Mouse (Mus musculus) intestine, embryonic 16.5 days (tissue): ENCODE data around the gene Mdc1. TPM values are rescaled to one million over a fixed set of nuclear protein-coding genes. Genes with fewer than 3 reads are reported as not detected.

Source experiments
- ATAC-seq: fragments of 200-750 bp; cut with Nextera tagmentation; 2 replicates; pipeline ENCODE4 v1.8.0; 2017; ENCODE audit warnings: moderate TSS enrichment, moderate library complexity
- H3K27ac ChIP-seq: fragments of 300-500 bp; sonication (generic); 2 replicates; pipeline ENCODE4 v1.5.1; 2014; ENCODE audit warnings: mild to moderate bottlenecking, low read length
- H3K27me3 ChIP-seq: fragments of 300-500 bp; sonication (generic); replicated peaks from 2 replicates; pipeline ENCODE4 v1.6.1; 2014; ENCODE audit warnings: low read length, control low read depth, mixed read lengths; ENCODE audit not compliant: control insufficient read depth, insufficient read depth
- H3K36me3 ChIP-seq: fragments of 300-500 bp; sonication (generic); 2 replicates; pipeline ENCODE4 v1.6.1; 2014; ENCODE audit warnings: low read length, control low read depth; ENCODE audit not compliant: control insufficient read depth, insufficient read depth
- H3K4me1 ChIP-seq: fragments of 300-500 bp; sonication (generic); 2 replicates; pipeline ENCODE4 v1.6.1; 2014; ENCODE audit warnings: low read length, control low read depth, mixed read lengths; ENCODE audit not compliant: control insufficient read depth, insufficient read depth
- H3K4me2 ChIP-seq: fragments of 300-500 bp; sonication (generic); 2 replicates; pipeline ENCODE4 v1.6.1; 2014; ENCODE audit warnings: low read depth, low read length, control low read depth
- H3K4me3 ChIP-seq: fragments of 300-500 bp; sonication (generic); 2 replicates; pipeline ENCODE4 v1.5.1; 2014; ENCODE audit warnings: mild to moderate bottlenecking, low read length
- H3K9ac ChIP-seq: fragments of 300-500 bp; sonication (generic); 2 replicates; pipeline ENCODE4 v1.6.1; 2014; ENCODE audit warnings: low read depth, low read length
- H3K9me3 ChIP-seq: fragments of 300-500 bp; sonication (generic); 2 replicates; pipeline ENCODE4 v1.6.1; 2016; ENCODE audit warnings: low read length, control low read depth; ENCODE audit not compliant: control insufficient read depth
- WGBS: fragments of 180-500 bp; shearing (Covaris S2); extraction: QIAGEN DNeasy Blood & Tissue Kit; methylation state at CpG from one replicate; pipeline ENCODE4 v1.1.7; 2014; 5-methylcytosine and 5-hydroxymethylcytosine counted together
- polyA plus RNA-seq: library from polyadenylated mRNA; unstranded; fragments of >200 nt; fragmentation: Nextera tagmentation; extraction: Ambion mirVana; gene quantifications from 2 replicates; pipeline ENCODE4 v1.2.1, GENCODE M21; 2015

Mdc1 gene
- polyA plus RNA-seq = 10.0 and 11.8 TPM in 2 replicates

DNA sequence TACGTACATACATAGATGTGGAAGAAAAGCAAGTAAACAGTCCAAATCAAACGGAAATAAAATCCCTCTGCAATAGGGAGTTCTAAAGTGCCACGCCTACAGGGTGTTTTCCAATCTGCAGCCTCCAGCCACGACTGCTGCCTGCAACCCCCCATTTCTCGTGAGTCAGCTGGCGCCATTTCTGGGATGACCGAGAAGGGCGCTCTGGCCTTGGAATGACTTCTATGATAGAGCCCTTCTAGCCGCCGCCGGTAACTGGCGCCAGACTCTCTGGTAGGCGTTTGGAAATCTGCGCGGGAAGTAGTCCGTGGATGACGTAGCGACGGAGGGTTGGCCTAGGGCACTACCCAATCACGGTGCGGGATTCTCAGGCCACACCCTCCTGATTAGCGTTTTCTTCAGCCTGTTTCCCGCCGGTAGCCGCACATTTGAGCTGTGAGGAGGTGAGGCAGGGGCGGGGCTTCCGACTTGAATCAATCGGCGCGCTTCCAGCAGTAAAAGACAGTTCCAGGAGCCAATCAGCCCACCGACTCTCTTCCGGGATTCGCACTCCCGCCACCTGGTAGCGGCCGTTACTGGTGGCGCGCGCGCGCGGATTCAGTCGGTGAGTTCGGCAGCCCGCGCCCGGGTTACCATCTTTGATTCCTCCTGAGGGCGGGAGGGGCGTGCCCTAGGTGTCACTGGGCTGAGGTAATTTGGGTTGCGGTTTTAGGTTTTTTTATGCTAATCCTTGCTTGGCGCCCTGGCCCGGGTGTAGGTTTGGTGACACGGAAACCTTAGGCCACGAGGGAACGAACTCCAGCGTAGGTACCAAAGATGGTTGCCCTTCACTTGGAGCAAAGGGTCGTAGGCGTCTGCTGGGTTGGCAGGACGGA, at the start of gene Mdc1:
Gene Mdc1, plus strand, starts transcription at position 440 of the 875 bp plus-strand sequence.
- peak within 1 kb of the TSS; percentile 68 for H3K4me3 ChIP-seq
- peak within 1 kb of the TSS; percentile 74 for H3K9ac ChIP-seq
- H3K36me3 ChIP-seq = peaks cover 7% of the 10 kb centered on the region; the same call in 1 of the 2 replicates
- no peaks in the 10 kb centered on the region for H3K9me3 ChIP-seq
- under 1% methylated on average over 59 of the region's 59 CpGs for WGBS
- ATAC-seq = peak; percentile 90
- H3K27me3 ChIP-seq = no peaks in the 10 kb centered on the region
- H3K4me2 ChIP-seq = peak within 1 kb of the TSS; percentile 69
- peaks cover 3% of the 10 kb centered on the region for H3K4me1 ChIP-seq
- peak within 1 kb of the TSS; percentile 87 for H3K27ac ChIP-seq

GRCm38 (mm10) chr17:35792837-35793236, 48.5 kb upstream of the Mdc1 start:
- no peaks in the 10 kb centered on the region for H3K4me1 ChIP-seq
- no peaks in the 10 kb centered on the region for H3K36me3 ChIP-seq
- H3K4me2 ChIP-seq = no peak overlapping the region
- no peaks in the 10 kb centered on the region for H3K27me3 ChIP-seq
- H3K9me3 ChIP-seq = no peaks in the 10 kb centered on the region
- no peak for ATAC-seq
- 79% methylated on average over 2 of the region's 2 CpGs for WGBS
- no peak overlapping the region for H3K4me3 ChIP-seq
- H3K27ac ChIP-seq = no peak overlapping the region
- H3K9ac ChIP-seq = no peak overlapping the region

DNA sequence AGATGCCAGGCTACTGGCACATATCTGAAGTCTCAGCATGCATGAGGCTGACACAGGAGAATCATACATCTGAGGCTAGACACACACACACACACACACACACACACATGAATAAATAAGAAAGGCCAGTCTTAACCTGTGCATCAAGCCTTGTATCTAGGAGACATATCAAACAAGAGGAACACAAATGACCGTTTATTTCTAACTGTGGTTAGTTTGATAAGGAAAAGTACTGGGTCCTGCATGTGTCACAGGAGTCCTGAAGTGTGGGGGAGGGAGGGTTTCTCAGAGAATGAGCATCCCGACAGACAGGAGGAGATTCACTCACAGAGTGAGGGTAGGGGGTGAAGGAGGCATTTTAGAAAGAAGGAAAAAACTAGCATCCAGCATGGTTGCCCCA, 46.2 kb upstream of the Mdc1 start:
- Histone ChIP-seq H3K9me3 (no peaks in the 10 kb centered on the region), H3K4me2 (no peak overlapping the region), H3K27me3 (no peaks in the 10 kb centered on the region), H3K27ac (no peak overlapping the region), H3K9ac (no peak overlapping the region), H3K4me3 (no peak overlapping the region), H3K4me1 (no peaks in the 10 kb centered on the region), H3K36me3 (no peaks in the 10 kb centered on the region)
- ATAC-seq = no peak
- 46% methylated on average over 2 of the region's 2 CpGs for WGBS

DNA sequence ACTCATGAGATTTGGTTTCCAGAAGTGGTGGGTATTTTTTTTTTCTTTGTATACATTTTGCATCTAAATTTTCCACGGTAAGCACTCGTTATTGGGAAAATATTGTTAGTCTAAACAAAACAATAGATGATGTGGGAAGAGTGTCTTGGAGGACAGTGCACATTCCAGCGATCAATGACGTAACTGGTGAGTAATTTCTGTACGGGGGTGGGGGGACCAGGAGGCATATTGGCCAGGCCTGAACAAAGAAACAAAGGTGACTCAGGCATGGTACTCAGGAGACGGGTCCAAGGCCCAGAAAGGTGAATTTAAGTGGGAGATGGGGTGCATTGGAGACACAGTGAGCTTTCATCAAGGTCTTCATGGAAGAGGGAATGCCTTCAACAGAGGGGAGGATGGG, 45.7 kb upstream of the Mdc1 start:
- WGBS = 62% methylated on average over 6 of the region's 6 CpGs
- no peaks in the 10 kb centered on the region for H3K36me3 ChIP-seq
- no peaks in the 10 kb centered on the region for H3K4me1 ChIP-seq
- ATAC-seq = no peak
- no peak overlapping the region for H3K27ac ChIP-seq
- H3K9me3 ChIP-seq = no peaks in the 10 kb centered on the region
- no peak overlapping the region for H3K4me2 ChIP-seq
- no peaks in the 10 kb centered on the region for H3K27me3 ChIP-seq
- no peak overlapping the region for H3K4me3 ChIP-seq
- no peak overlapping the region for H3K9ac ChIP-seq

DNA sequence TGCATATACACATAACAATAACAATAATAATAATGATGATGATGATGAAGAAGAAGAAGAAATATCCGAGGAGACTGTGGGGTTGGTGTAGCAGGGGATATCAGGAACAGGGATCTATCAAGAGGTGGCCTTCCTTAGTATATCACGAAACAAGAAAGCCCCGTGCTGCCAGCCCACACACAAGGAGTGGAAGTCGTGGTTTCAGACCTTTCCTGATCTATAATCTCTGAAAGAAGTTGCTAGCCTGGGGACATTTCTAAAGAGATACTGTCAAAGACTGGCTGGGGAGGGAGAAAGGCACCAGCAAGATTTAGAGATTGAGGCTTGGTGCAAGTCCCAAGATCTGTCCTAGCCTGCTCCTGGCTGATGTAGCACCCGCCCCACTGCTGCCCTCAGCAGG, 44.5 kb upstream of the Mdc1 start:
- H3K9ac ChIP-seq = no peak overlapping the region
- WGBS = 75% methylated on average over 5 of the region's 5 CpGs
- no peak overlapping the region for H3K4me2 ChIP-seq
- no peaks in the 10 kb centered on the region for H3K27me3 ChIP-seq
- H3K4me1 ChIP-seq = no peaks in the 10 kb centered on the region
- no peaks in the 10 kb centered on the region for H3K9me3 ChIP-seq
- H3K36me3 ChIP-seq = no peaks in the 10 kb centered on the region
- ATAC-seq = no peak
- H3K27ac ChIP-seq = no peak overlapping the region
- H3K4me3 ChIP-seq = no peak overlapping the region

- 63% methylated on average over 2 of the region's 2 CpGs for WGBS
- peaks cover 7% of the 10 kb centered on the region; the same call in 1 of the 2 replicates for H3K4me1 ChIP-seq
- ATAC-seq = no peak
These were observed 40.4 kb upstream of the Mdc1 start for GRCm38 (mm10) chr17:35800905-35801304.

DNA sequence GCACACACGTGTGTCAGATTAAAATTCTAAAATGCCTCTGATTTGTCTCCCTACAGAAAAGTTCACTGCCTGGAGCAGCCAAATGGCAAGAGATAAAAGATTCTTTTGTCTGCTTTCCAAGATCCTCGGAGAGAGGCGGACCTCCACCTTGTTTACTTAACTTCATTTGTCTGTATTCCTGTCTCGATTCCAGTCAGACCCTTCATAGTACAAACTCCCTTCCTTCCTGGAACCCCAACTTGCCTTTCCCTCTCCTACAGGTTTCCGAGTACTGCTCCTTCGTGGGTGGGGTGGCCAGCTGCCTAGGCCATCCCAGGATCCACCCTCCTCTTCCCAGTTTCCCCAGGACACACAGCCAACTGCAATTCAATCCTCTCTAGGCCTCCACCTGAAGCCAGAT, 38.3 kb upstream of the Mdc1 start:
- no peak for ATAC-seq
- no peak overlapping the region for H3K9ac ChIP-seq
- H3K36me3 ChIP-seq = no peaks in the 10 kb centered on the region
- WGBS = 37% methylated on average over 6 of the region's 6 CpGs
- no peaks in the 10 kb centered on the region for H3K9me3 ChIP-seq
- H3K27ac ChIP-seq = no peak overlapping the region
- H3K4me1 ChIP-seq = peaks cover 7% of the 10 kb centered on the region; the same call in 1 of the 2 replicates
- H3K27me3 ChIP-seq = no peaks in the 10 kb centered on the region
- H3K4me2 ChIP-seq = no peak overlapping the region
- no peak overlapping the region for H3K4me3 ChIP-seq

More at GRCm38 (mm10) chr17:35800905-35801304, 40.4 kb upstream of the Mdc1 start:
- Histone ChIP-seq H3K4me3 (no peak overlapping the region), H3K27ac (no peak overlapping the region), H3K9me3 (no peaks in the 10 kb centered on the region), H3K27me3 (no peaks in the 10 kb centered on the region), H3K4me2 (no peak overlapping the region), H3K36me3 (no peaks in the 10 kb centered on the region), H3K9ac (no peak overlapping the region)

GRCm38 (mm10) chr17:35803858-35804399, 37.4 kb upstream of the Mdc1 start:
- 40% methylated on average over 4 of the region's 4 CpGs for WGBS
- no peak overlapping the region for H3K27ac ChIP-seq

GRCm38 (mm10) chr17:35808073-35808472, 33.2 kb upstream of the Mdc1 start:
- H3K4me1 ChIP-seq = peaks cover 14% of the 10 kb centered on the region
- no peaks in the 10 kb centered on the region for H3K36me3 ChIP-seq
- H3K27ac ChIP-seq = no peak overlapping the region
- no peaks in the 10 kb centered on the region for H3K9me3 ChIP-seq
- H3K27me3 ChIP-seq = no peaks in the 10 kb centered on the region
- no peak overlapping the region for H3K4me3 ChIP-seq
- ATAC-seq = no peak
- H3K9ac ChIP-seq = no peak overlapping the region
- WGBS = 56% methylated on average over 9 of the region's 9 CpGs
- H3K4me2 ChIP-seq = no peak overlapping the region

More at GRCm38 (mm10) chr17:35803858-35804399, 37.4 kb upstream of the Mdc1 start:
- Histone ChIP-seq H3K4me2 (no peak overlapping the region), H3K36me3 (no peaks in the 10 kb centered on the region), H3K9ac (no peak overlapping the region), H3K4me1 (peaks cover 7% of the 10 kb centered on the region; the same call in 1 of the 2 replicates), H3K27me3 (no peaks in the 10 kb centered on the region), H3K4me3 (no peak overlapping the region), H3K9me3 (no peaks in the 10 kb centered on the region)
- peak; percentile 48 for ATAC-seq
